Mouse (Mus musculus) stomach, postnatal 0 days (tissue): ENCODE data around the gene Olfr541. TPM values are rescaled to one million over a fixed set of nuclear protein-coding genes. Genes with fewer than 3 reads are reported as not detected.

Source experiments
- ATAC-seq: fragments of 200-750 bp; cut with Nextera tagmentation; 2 replicates; pipeline ENCODE4 v1.8.0; 2017; ENCODE audit not compliant: low FRiP score, low TSS enrichment
- DNase-seq: peaks from one replicate; pipeline ENCODE4 v3.0.0-alpha.2; 2016; ENCODE audit warnings: low spot score
- H3K27ac ChIP-seq: fragments of 300-500 bp; sonication (generic); replicated peaks from 2 replicates; pipeline ENCODE4 v1.5.1; 2014; ENCODE audit warnings: mild to moderate bottlenecking, control low read depth
- H3K27me3 ChIP-seq: fragments of 300-500 bp; sonication (generic); 2 replicates; pipeline ENCODE4 v1.6.1; 2014; ENCODE audit warnings: low read length; ENCODE audit not compliant: control insufficient read depth, insufficient read depth
- H3K36me3 ChIP-seq: fragments of 300-500 bp; sonication (generic); 2 replicates; pipeline ENCODE4 v1.6.1; 2014; ENCODE audit warnings: low read length, mixed read lengths; ENCODE audit not compliant: control insufficient read depth, insufficient read depth
- H3K4me1 ChIP-seq: fragments of 300-500 bp; sonication (generic); replicated peaks from 2 replicates; pipeline ENCODE4 v1.6.1; 2014; ENCODE audit warnings: antibody characterized with exemption; ENCODE audit not compliant: control insufficient read depth, insufficient read depth
- H3K4me2 ChIP-seq: fragments of 300-500 bp; sonication (generic); replicated peaks from 2 replicates; pipeline ENCODE4 v1.6.1; 2014; ENCODE audit warnings: low read depth, mild to moderate bottlenecking, control low read depth, moderate library complexity
- H3K4me3 ChIP-seq: fragments of 300-500 bp; sonication (generic); 2 replicates; pipeline ENCODE4 v1.5.1; 2014; ENCODE audit warnings: low read depth, low read length, control low read depth
- H3K9ac ChIP-seq: fragments of 300-500 bp; sonication (generic); 2 replicates; pipeline ENCODE4 v1.6.1; 2014; ENCODE audit warnings: mild to moderate bottlenecking, low read length, control low read depth, mixed read lengths
- H3K9me3 ChIP-seq: fragments of 300-500 bp; sonication (generic); 2 replicates; pipeline ENCODE4 v1.6.1; 2016; ENCODE audit warnings: low read length; ENCODE audit not compliant: control insufficient read depth
- CTCF ChIP-seq: IDR thresholded peaks from 2 replicates; pipeline ENCODE4 v1.5.1; 2016; ENCODE audit warnings: antibody characterized with exemption, low read depth, mild to moderate bottlenecking, moderate library complexity
- EP300 ChIP-seq: optimal IDR thresholded peaks from 2 replicates; pipeline ENCODE3; 2016; ENCODE audit warnings: antibody characterized with exemption
- WGBS: fragments of 180-500 bp; shearing (Covaris S2); extraction: QIAGEN DNeasy Blood & Tissue Kit; methylation state at CpG from one replicate; pipeline ENCODE4 v1.1.7; 2014; 5-methylcytosine and 5-hydroxymethylcytosine counted together
- polyA plus RNA-seq: library from polyadenylated mRNA; unstranded; fragments of >200 nt; fragmentation: Nextera tagmentation; extraction: Ambion mirVana; gene quantifications from 2 replicates; pipeline ENCODE4 v1.2.1, GENCODE M21; 2015

Olfr541 gene
- polyA plus RNA-seq, 1 experiment from 2014 or later: not detected

DNA sequence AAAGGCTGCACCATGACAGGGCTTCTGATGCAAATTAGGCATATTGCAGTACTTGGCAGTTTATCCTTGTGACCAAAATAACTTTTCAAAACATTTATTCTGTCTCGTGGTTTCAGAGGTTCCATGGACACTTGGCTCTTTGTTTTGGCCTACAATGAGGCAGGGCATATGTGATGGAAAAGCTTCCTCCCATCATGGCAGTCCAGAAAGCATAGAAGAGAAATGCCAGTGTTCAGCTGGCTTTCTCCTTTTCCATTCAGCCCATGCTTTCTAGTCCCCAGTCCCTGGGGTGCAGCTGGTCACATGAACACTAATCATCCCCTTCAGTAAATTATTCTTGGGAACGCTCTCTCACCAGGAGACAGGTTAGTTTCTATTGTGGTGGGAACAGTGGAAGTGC is 9.3 kb downstream of the Olfr541 start:
- 51% methylated on average over 2 of the region's 2 CpGs for WGBS
- no peak for DNase-seq
- TF ChIP-seq EP300 (no peak), CTCF (no peak)

DNA sequence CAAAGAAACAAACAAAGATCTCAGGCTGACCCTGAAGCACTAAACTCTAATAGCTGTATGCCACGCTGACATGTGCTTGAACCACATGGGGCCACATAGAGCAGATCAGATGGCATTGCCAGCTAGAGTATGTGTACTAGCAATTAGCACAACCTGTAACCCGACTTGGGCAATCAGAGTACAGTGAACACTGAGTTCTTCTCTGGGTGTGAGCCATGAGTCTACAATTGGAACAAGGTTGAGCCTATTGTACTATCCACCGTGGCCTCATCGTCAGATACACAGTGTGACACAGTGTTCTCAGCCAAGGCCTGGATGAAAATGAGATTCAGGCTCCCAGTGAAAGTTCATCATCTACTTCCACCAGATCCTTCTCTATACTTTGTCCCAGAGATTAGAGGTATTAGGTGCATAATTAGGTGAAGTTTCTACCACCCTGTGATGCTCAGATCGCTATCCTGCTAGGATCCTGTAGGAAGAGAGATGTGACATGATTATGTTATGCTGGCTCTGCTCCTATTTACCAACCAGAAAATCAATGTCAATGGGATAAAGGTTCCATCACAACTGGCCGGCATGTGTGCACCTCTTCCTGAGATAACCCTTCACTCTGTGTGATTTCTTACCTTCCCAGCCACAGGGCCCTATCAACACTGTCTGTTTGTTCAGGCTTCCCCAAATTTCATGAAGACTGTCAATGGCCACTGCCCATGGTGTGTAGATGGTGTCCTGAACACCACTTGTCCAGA is 10.6 kb downstream of the Olfr541 start:
- WGBS: 77% methylated on average over 6 of the region's 6 CpGs
- H3K9ac ChIP-seq: no peak overlapping the region
- TF ChIP-seq CTCF (no peak), EP300 (no peak)
- H3K4me3 ChIP-seq: no peak overlapping the region
- no peak for ATAC-seq
- no peak for DNase-seq
- no peaks in the 10 kb centered on the region for H3K9me3 ChIP-seq
- no peak overlapping the region for H3K27ac ChIP-seq
- no peaks in the 10 kb centered on the region for H3K27me3 ChIP-seq
- H3K4me1 ChIP-seq: no peaks in the 10 kb centered on the region
- H3K4me2 ChIP-seq: no peak overlapping the region
- H3K36me3 ChIP-seq: no peaks in the 10 kb centered on the region

More for the DNA sequence above, 9.3 kb downstream of the Olfr541 start:
- H3K4me1 ChIP-seq: no peaks in the 10 kb centered on the region
- H3K4me3 ChIP-seq: no peak overlapping the region
- no peak overlapping the region for H3K27ac ChIP-seq
- H3K36me3 ChIP-seq: no peaks in the 10 kb centered on the region
- no peaks in the 10 kb centered on the region for H3K9me3 ChIP-seq
- H3K9ac ChIP-seq: no peak overlapping the region
- ATAC-seq: no peak
- H3K4me2 ChIP-seq: no peak overlapping the region
- H3K27me3 ChIP-seq: no peaks in the 10 kb centered on the region

DNA sequence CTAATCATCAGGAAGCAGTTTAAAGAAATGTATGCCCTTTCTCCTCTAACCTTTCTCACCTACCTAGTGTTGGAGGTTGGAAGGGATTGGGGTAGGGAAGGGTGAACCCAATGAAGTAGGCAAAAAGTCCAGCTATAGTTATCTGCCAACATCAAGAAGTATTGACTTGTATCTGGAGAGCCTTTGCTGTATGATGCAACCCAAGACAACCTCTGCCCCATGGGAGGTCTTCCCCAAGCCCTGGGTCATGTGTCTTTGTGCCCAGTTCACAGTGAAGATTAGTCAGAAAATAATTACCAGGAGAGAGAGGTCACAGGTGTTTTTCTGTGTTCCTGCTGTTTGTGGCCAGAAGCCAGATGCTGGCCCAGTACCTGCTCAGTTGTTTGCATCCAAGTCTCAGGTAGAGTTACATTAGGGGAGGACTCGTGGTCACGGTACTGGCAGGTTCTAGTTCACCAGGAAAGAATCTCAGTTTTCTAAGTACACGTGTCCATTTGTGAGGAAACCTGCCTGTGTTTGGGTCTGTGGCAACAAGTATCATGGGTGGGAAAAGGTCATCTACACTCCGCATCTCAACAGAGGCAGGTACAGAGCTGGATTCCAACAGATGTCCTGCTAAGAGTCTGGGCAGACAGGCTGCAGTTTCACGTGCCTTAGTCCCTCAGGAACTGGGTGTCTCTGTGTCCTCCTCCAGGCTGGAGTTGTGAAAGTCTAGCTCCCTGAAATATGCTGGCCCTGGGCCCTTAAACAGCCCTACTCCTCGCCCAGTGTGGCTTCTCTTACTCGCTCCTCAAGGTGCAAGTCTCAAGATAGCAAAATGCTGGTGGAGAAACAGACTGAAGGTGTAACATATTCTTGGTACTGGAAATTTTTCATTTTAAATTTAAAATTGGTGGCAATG is 20.3 kb downstream of the Olfr541 start:
- H3K9ac ChIP-seq: no peak overlapping the region
- no peak overlapping the region for H3K27ac ChIP-seq
- no peak overlapping the region for H3K4me2 ChIP-seq
- H3K4me1 ChIP-seq: no peaks in the 10 kb centered on the region
- DNase-seq: no peak
- ATAC-seq: no peak
- no peaks in the 10 kb centered on the region for H3K27me3 ChIP-seq
- no peaks in the 10 kb centered on the region for H3K9me3 ChIP-seq
- WGBS: 80% methylated on average over 7 of the region's 7 CpGs
- TF ChIP-seq EP300: no peak
- TF ChIP-seq CTCF: no peak
- H3K36me3 ChIP-seq: no peaks in the 10 kb centered on the region
- no peak overlapping the region for H3K4me3 ChIP-seq

DNA sequence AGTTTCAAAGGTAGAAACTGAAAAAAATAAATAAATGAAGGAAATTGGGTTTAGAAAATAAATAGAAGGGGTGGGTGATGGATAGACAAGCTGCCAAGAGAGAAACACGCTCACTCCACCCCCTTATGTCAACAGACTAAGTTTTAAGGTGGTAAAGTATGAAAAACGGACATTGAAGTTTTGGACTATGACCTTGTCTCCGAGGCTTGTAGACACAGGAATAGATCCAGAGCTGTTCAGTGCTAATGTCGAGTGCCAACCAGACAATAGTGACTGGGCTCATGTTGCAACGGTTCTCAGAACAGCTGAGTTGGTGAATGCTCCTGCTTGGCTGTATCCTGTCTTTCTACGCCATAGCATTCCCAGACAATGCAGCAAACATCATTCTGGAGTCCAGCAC is 24.0 kb downstream of the Olfr541 start:
- ATAC-seq: no peak
- Histone ChIP-seq H3K27me3 (no peaks in the 10 kb centered on the region), H3K9me3 (no peaks in the 10 kb centered on the region), H3K9ac (no peak overlapping the region), H3K4me2 (no peak overlapping the region), H3K4me1 (no peaks in the 10 kb centered on the region), H3K36me3 (no peaks in the 10 kb centered on the region), H3K4me3 (no peak overlapping the region), H3K27ac (no peak overlapping the region)
- DNase-seq: no peak
- TF ChIP-seq EP300 (no peak), CTCF (no peak)
- 48% methylated on average over 6 of the region's 6 CpGs for WGBS

DNA sequence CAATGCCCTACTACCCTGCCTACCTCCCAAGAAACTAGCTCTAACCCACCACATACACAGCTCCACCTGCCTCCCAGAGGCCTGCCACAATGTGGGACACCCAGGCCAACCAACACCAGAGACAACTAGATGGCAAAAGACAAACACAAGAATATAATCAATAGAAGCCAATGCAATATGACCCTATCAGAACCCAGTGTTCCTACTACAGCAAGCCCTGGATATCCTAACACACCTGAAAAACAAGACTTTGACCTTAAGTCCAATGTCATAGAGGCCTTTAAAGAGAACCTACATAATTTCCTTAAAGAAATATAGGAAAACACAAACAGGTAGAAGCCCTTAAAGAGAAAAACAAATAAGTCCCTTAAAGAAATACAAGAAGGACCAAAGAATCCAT is 28.5 kb downstream of the Olfr541 start:
- no peak overlapping the region for H3K27ac ChIP-seq
- H3K27me3 ChIP-seq: no peaks in the 10 kb centered on the region
- no peak overlapping the region for H3K9ac ChIP-seq
- H3K9me3 ChIP-seq: no peaks in the 10 kb centered on the region
- DNase-seq (no peak), ATAC-seq (no peak)
- TF ChIP-seq EP300: no peak
- no peak for TF ChIP-seq CTCF
- H3K4me2 ChIP-seq: no peak overlapping the region
- H3K4me1 ChIP-seq: no peaks in the 10 kb centered on the region
- H3K36me3 ChIP-seq: no peaks in the 10 kb centered on the region
- H3K4me3 ChIP-seq: no peak overlapping the region

DNA sequence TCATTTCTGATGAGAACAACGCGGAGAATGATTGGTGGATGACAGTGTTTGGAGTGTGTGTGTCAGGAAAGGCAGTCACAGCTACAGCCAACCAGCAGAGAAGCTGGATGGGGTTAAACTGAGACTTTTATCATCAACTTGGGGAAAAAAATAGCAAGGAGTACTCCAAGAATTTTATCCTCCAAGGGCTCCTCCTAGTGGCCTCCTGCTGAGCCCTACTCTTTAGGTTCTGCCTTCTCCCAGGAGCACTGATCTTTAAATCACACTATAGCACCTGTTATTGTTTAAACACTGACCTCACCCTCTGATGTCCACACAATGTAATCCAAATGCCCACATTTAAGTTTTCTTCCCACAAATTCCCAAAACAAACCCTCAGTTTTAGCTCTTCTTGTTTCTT is 36.1 kb downstream of the Olfr541 start:
- Histone ChIP-seq H3K9me3 (no peaks in the 10 kb centered on the region), H3K27me3 (no peaks in the 10 kb centered on the region), H3K9ac (no peak overlapping the region), H3K27ac (no peak overlapping the region), H3K36me3 (no peaks in the 10 kb centered on the region), H3K4me1 (no peaks in the 10 kb centered on the region), H3K4me3 (no peak overlapping the region), H3K4me2 (no peak overlapping the region)
- ATAC-seq: no peak
- no peak for DNase-seq
- WGBS: 58% methylated on average over 2 of the region's 2 CpGs
- TF ChIP-seq EP300 (no peak), CTCF (peak; percentile 39)
